Mouse (Mus musculus) erythroblast, adult 5-6 weeks (primary cell): Measurements from ENCODE around the gene Slc30a7. TPM values are rescaled to one million over a fixed set of nuclear protein-coding genes. Genes with fewer than 3 reads are reported as not detected.
"Not testable (repeated sequence)": the region's sequence is repeated elsewhere in the genome, so short reads cannot be mapped to it uniquely, and the experiment has no call there.

Experiments used
- ATAC-seq: replicated peaks from 2 replicates; pipeline ENCODE4 v1.8.0; 2016; ENCODE audit warnings: moderate number of reproducible peaks, mild to moderate bottlenecking, moderate TSS enrichment, inconsistent platforms; ENCODE audit not compliant: poor library complexity, low FRiP score, severe bottlenecking
- total RNA-seq, 2 experiments: library from RNA; stranded (forward) in 1 of 2; stranded (reverse) in 1 of 2; fragments of 150-400 nt in 1 of 2; fragments of 200-764, 138-1000 nt in 1 of 2; gene quantifications; 2 replicates each; pipeline versions ENCODE4 v1.2.3 to v1.2.4; 2015 to 2017; ENCODE audit warnings: low replicate concordance in 2 of 2

The Slc30a7 gene
- total RNA-seq, 2 experiments from 2014 or later: 1.7 to 20.4 TPM

DNA sequence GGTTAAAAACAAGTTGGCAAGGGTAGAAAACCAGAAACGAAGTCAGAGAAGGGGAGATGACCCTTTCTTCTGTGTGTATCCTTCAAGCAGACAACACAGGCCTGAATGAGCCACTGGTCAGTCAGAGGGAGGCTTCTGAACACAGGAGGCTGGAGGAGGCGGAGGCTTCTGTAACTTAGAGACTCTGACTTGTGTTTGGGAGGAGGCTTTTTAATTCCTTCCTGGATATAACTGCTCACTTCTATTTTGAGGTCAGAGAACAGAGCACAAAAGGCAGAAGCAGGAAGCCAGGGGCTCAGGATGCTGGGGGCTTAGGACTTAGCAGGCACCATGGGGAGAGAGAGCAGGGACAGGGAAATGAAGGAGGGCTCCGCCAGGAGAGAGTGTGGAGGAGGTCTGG lies 56.0 kb downstream of the Slc30a7 start:
- ATAC-seq: no peak

DNA sequence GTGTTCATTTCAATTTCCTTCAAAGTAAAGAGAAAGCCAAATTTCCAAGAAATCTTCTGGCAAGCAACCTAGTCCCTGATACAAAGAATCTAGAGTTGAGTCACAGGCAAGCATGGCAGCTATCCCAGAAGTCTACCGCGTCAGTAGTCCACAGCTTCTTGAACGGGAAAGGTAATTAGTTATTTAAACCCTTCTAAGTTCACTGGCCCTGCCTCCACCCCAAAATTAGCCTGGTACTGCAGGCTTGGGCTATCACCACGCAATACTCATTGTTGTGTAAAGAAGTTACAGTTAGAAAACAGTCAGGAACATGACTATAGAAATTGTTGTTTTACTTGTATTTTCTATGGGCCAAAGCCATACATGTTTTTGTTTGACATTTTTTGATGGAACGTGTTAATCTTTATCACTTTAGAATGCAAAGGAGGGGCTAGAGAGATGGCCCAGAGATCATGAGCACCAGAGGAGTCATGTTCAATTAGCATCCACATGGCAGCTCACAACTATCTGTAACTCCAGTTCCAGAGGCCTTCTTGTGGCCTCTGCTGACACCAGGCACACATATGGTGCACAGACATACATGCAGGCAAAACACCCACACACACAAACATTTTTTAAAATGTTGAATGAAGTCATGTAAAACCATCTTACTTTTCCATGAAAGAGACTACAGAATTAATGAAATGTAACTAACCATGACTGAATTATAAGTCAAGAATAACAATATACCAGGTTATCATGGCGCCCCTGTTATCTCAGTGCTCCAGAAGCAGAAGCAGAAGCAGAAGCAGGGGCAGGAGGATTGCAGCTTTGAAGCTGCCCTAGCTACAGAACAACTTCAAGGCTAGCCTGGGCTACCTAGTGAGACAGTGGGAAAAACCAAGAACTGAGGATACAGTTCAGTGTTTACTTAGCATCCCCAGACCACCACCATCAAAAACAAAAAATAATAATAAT lies 57.0 kb downstream of the Slc30a7 start:
- no peak for ATAC-seq

GRCm38 (mm10) chr3:115949220-115949920 lies 57.8 kb downstream of the Slc30a7 start:
- no peak for ATAC-seq

- no peak for ATAC-seq
Measured at GRCm38 (mm10) chr3:115946272-115946671, 60.9 kb downstream of the Slc30a7 start.

GRCm38 (mm10) chr3:115944376-115944775 lies 62.8 kb downstream of the Slc30a7 start:
- no peak for ATAC-seq

DNA sequence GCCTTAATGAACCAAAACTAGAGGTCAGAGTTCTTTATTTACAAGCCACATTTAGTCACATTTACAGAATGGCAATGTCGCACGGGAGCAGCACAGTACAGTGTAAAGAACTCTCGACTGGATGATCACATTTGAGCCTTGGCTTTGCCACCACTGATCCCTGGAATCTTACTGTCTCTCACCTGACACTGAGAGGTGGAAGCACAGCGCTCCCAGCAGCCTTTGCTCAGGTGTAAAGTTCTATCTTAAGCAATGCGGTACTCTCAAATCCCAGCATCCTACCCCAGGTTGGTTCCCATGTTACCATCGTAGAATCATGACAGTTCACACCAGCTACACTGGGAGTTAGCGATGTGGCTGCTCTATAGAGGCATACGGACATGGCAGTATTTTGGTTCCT lies 65.7 kb downstream of the Slc30a7 start:
- ATAC-seq: no peak

DNA sequence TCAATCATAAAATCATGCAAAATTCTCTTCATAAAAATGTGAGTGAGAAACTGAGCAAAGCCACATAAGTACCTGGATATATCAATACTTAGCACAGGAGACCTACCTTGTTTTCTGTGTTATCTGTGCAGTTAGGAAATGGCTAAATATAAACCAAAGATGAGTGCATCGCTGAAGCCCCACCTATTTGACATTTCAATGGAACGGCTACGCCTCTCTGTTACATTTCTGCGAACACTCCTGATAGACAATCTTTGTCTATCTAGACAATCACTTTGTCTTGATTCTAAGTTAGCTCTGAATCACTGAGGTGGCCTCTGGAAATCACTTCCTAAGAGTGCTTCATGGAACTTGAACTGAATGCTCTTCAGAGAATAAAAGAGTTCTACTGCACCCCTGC lies 66.7 kb downstream of the Slc30a7 start:
- ATAC-seq: no peak

DNA sequence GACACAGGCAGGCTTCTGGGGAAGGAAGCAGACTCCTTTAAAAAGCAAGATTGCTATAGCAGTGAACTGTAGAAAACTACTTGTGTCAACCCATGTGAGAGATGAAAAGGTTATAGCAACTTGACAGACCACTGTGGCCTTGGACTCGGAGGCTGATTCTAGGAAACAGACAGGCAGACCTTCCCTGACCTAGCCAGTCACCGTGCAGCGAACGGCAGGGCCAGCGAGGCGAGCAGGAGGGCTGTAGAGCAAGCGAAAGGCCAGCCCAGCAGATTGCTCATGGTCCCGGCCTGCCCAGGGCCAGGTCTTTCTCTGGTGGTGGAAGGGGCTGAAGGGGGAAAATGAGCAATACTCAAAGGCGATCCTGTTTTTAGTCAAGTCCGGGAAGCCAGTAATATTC lies 69.4 kb downstream of the Slc30a7 start:
- ATAC-seq: no peak

DNA sequence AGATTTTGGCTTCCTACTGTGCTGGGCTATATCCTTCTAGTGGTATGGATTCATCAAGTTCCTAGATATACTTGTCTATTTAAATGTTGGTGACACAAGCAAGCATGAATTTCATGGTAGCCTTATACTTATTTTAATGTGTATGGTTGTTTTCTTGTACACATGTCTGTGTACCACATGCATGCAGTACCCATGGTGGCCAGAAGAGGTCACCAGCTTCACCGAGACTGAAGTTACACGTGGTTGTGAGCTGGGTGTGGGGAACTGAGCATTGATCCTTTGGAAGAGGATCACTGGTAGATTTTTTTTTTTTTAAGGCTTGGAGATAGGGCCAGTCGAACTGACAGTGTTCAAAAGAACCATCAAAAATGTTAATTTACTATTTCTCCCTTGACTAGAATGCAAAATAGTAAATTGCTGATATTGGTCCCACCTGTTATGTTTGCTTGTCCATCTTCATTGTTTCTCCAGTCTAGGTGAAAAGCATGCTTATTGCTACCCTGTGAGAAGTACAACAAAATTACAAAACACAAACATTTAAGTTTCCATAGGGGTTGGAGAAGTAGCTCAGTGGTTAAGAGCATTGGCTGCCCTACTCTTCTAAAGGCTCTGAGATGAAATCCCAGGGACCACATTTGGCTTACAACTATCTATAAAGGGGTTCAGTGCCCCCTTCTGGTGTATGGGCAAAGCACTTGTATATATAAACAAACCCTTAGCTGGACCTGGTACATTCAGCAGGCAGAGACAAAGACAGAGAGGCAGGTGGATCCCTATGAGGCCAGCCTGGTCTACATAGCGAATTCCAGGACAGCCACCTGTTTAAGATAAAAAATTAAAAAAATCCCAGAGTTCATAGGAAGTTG lies 70.2 kb downstream of the Slc30a7 start:
- peak; percentile 81 for ATAC-seq

- no peak for ATAC-seq
Measured at GRCm38 (mm10) chr3:115933293-115934186, 73.7 kb downstream of the Slc30a7 start.

DNA sequence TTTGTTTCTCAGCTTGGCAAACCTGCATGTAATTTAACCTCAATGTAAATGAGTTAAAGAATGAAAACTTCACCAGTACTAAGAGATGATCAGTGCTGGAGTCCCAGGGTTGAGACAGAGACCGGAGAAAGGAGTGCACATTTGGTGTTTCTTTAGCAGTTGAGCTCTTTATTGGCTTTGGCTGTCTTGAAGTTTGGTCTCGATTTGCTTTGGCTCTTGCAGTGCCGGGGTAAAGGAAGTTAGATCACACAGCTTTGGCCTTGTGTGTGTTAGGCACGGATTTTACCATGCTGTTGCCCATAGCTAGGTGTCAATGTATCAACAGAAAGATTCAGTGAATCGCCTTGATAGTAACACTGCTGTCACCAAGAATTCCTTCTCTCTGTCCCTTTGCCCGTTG lies 75.5 kb downstream of the Slc30a7 start:
- no peak for ATAC-seq

DNA sequence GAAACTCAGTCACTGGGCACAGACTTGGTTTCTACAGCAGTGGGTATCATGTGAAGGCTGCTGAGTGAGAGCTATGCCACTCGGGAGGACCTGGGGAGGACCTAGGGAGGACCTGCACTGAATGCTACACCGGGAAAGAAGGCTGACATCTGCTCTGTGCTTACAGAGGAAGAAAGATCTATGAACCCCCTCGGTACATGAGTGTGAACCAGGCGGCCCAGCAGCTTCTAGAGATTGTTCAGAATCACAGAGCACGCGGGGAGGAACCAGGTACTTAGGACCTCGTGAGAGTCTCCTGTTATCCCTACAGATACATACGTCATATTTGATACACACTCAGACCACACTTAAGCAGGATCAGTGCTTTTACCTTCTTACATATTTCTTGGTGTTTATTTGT lies 80.7 kb downstream of the Slc30a7 start:
- no peak for ATAC-seq

DNA sequence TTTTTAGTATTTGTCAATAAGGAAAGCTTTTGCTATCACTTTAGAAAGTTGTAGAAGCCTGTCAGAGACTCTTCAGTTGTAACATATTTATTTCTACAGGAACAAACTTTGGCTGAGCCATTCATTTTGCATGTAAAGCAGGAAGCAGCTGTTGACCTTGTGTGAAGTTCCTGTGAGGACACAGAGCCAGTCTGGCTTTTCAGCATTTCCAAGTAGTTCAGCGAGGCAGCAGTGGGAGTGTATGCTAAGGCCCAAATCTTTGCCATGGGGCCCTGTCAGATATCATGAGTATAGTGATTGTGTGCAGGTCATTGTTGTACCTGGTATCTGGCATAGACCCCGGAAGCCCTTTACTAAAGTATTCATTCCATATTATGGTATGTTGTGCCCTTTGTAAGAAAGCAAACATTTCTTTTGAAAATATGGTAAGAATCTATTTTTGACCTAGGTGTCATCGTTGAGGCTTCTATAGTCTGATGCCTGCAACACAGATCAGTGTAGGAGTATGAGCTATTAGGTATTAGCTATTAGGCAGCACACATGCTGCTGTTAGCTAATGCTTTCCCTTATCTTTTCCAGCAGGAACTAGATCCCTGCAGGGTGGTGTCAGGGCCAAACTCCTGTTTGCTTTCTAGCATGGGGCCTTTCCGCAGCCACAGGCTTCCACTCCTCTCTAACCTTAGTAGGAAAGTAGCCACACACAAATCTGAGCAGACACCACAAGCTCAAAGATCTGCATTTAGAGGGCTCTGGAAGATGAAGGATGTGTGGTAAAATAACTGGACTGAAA lies 82.6 kb downstream of the Slc30a7 start:
- no peak for ATAC-seq

DNA sequence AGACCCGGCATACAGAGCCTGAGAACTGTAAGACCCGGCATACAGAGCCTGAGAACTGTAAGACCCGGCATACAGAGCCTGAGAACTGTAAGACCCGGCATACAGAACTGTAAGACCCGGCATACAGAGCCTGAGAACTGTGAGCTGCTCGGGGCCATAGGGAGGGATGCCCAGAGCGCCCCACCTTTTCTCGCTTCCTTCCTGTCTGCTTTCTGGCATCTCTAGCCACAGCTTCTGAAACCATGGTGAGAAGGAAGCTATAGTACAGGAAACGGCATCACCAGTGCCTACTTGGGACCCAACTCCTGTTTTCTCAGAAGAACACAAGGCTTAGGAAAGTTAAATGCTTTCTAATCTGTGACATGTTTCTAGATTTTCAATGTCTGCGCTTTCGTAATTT lies 99.8 kb downstream of the Slc30a7 start:
- ATAC-seq: not testable (repeated sequence)

GRCm38 (mm10) chr3:115905567-115905966 lies 101.6 kb downstream of the Slc30a7 start:
- ATAC-seq: no peak

DNA sequence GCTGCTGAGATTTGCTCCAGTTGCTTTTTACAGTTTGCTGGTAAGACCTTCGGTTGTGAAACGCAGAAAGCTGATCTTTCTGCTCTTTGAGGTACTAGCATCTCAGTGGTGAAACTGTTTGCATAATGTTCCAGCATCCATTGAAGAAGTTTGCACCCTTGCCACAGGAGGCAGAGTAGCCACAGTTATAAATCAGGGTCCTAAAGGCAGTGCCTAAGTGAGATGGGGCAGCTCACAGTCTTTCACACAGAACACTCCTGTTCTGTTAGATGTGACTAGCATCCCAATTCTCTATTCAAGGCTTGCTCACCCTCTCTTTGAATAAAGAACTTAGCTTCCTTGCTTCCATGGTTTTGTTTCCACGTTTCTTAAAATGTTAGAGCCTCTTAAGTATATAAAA lies 102.1 kb downstream of the Slc30a7 start:
- no peak for ATAC-seq

DNA sequence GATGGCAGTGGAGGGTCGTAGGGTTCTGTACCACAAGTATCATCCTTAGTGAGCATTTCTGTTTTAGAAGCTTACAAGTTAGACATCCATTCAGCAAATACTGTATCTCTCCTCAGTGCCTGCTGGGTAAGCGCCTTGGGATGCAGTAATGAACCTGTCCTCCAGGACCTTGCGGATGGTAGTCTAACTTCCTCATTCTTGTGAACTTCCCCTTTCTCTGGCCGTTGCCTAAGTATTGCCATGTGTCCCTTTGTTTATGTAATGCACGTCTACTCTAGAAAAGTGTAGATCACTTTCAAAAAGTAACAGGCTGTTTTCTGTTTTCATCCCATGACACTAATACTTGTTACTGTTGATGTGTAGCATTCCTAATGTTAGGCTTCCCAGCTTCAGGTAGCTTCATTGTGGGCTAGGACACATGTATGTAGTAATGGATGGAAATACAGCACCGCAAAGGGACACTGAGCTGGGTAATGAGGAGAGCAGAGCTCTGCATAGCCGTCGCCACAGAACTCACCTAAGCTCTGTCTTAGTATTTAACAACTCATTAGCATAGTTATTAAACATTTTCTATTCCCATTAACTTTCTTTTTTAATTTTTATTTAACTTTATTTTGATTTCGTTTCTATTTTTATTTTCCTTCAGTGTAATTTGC lies 104.8 kb downstream of the Slc30a7 start:
- no peak for ATAC-seq

DNA sequence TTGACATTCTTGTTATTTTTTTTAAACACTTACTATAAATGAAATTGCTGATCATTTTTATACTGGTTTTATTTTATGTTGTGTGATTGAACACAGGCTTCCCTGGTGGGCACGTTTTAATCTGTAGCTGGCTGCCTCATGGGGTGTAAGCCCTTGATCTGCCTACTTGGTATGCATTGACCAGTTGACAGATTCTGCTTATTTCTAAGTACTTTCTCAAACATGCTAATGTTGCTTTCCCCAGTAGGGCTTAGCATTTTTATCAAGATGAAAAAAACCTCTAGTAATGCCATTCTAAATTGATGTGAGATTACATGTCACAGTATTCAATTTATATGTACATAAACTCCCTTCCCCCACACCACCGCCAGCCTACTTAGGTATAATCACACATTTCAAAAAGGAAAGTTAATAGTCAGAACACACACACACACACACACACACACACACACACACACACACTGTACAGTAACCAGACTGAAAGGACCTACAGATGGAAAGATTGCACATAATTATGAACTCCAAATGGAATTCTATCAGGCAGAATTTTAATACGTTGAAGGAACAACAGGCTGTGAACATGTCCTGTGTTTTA lies 108.8 kb downstream of the Slc30a7 start:
- ATAC-seq: no peak
